Mouse (Mus musculus): ENCODE measurements around the gene Eef1b2.
"Not testable (repeated sequence)": the region's sequence is repeated elsewhere in the genome, so short reads cannot be mapped to it uniquely, and the experiment has no call there.

Eef1b2 gene

DNA sequence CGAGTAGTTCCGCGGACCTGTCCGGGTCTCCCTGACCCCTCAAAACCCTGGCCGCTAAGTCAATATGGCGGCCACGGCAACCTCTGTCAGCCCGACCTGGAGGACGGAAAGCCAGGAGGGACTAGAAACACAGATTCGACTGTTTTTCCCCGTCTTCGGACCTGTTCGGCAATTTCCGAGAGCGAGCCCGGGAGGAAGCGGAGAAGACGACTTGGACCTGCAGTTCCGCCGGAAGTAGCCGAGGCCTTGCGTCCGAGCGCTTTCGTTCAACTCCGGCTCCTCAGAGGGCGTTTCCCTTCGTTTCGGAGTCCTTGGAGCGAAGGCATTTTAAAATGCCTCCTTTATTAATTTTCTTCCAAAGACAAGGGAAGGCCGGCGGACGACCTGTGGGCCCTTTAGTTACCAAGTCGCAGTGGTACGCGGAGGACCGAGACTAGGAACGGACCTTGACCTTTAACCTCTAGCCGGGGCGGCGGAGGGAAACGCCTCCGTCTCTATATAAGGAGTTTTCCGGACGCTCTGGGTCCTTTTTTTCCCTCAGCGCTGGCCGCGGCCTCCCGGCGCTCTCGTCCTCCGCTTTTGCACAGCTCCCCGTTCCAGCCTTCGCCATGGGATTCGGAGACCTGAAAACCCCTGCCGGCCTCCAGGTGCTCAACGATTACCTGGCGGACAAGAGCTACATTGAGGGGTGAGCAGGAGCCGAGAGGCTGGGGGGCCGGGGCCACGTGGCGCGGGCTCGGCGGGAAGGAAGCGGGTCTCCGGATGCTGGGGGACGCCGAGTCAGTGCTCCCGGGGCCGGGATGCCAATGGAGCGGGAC, at the start of gene Eef1b2, which contains the start of gene Ndufs1:
Gene Eef1b2, plus strand, starts transcription at position 222 of the 818 bp plus-strand sequence.
Gene Ndufs1, minus strand, starts transcription at position 230 of the 818 bp plus-strand sequence.
- DNase-seq = peak; percentile 99

DNA sequence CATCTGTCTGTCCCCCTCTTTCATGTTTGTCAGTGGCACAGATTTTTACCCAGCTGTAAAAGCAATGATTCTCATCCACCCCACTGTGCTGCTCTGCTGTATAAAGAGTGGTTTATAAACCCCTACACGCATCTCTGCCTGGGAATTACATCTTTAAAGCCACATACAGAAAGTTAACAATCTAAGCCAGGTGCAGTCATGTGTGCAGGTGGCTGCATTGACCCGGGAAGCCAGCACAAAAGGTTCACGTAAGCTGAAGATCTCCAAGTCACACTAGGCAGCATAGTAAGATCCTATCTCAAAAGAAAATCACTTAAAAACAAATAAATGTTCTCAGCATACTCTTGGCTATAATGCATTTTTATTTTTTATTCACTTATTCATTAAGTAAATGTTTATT, 47.4 kb upstream of the Eef1b2 start:
- DNase-seq = no peak

DNA sequence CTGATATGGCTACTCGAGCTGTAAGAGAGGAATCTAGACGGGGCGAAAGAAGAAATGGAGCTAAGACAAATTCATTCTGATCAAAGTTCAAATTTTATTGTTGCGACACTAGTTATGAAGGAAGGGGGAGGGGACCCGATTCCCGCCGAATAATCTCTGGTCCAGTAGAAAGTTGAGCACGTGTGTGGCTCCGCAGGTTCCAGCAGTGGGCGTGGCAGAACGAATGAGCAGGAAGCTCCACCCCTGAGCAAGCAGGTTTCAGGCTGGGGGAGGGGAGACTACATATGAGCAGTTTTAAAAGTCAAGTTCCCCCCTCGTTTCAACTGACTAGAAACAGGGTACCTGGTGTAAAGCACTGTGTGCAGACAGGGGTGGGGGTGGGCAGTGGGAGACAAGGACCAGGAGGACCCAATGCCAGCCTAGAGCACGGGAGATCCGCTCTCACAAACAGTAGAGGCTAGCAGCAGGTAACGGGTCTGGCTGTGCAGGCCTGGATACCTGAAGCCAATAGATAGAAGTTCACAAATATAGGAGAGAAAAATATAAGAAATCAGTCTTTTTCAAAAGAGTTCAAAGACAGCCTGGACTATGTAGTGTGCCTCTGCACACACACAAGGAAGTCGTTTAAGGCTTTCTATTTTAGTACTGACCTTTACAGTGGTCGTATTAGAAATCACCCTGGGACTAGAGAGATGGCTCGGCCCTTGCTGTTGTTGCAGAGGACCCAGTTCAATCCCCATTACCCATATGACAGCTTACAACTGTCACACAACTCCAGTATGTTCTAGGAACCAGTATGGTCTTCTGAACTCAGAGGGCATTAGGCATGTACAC, 46.6 kb upstream of the Eef1b2 start:
- peak; percentile 25 for DNase-seq

DNA sequence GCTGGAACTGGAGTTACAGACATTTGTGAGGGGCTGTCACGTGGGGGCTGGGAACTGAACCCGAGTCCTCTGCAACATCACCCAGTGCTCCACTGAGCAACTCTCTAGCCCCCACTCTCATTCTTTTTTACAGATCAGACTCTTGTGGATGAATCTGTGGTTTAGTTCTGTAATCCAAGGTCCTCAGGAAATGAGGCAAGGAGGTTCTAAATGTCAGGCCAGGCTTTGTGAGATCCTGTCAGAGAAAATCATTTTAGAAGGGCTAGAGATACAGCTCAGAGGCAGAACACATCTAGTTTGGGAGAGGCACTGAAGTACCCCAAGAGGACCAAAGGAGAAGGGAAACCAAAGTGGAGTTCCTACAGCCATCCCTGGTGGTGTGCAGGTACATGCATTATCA, 45.7 kb upstream of the Eef1b2 start:
- DNase-seq = no peak

DNA sequence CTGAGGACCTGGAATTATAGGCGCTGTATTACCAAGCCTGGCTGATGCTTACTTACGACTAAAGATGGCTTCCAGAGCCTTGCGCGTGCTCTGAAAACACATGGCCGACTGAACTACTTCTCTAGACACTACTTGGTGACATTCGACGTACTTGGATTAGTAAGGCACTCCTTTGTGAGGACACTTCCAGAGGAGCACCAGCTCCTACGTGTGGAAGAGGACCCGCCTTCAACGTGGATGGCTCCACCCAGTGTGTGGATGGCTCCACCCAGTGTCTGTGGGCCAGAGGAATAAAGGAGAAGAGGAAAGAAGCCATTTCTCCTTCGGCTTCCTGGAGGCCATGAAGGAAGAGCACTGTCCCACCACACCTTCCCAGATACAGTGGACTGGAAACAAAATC, 44.9 kb upstream of the Eef1b2 start:
- DNase-seq = no peak

DNA sequence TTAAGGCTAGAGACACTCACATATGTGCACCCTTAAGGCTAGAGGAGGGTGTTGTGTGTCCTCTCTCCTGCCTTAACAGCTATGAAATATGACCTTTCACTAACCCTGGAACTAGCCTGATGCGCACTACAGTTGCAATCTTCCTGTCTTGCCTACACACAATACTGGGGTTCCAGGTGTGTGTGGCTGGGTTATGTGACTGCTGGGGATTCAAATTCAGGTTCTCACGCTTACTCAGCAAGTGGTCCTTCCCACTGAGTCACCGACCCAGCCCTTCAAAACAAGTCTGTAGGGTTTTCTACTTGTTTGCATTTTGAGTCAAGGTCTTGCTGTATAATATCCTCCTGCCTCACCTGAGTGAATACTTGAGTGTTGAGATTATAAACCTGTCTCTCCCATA, 42.1 kb upstream of the Eef1b2 start:
- DNase-seq = no peak

DNA sequence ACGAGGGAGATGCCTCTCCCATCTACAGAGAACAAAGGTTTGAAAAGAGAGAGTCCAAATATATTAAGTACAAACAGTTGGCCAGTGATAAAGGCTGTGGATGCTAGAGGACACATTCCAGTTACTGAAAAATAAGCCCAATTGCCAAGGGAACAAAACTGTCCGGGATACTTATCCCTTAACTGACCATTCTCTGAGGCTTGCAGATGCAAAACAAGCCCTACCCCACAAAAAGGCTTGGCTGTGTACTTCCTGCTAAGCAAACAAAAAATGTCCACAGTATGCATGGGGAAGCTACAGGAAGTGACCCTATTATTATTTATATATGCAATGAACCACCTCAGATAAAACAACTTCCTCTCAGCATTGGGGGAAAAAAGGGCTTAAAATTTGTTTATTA, 38.7 kb upstream of the Eef1b2 start:
- no peak for DNase-seq

DNA sequence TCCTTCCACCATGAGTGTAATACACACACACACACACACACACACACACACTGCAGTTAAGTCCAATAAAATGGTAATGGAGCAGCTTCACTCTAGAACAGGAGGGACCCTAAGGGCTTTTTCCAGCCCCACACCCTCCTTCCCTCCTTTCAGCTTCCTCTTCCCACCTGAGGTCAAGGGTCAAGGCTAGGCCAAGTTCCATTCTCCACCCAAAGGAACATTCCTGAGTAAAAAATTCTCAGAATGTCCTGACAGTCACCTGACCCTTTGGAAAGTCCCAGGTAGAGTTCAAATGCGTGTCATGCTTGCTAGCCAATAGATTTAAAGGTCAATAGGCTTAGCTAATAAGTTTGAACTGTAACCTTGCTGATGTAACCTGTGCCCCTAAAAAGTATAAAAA, 38.0 kb upstream of the Eef1b2 start:
- not testable (repeated sequence) for DNase-seq

DNA sequence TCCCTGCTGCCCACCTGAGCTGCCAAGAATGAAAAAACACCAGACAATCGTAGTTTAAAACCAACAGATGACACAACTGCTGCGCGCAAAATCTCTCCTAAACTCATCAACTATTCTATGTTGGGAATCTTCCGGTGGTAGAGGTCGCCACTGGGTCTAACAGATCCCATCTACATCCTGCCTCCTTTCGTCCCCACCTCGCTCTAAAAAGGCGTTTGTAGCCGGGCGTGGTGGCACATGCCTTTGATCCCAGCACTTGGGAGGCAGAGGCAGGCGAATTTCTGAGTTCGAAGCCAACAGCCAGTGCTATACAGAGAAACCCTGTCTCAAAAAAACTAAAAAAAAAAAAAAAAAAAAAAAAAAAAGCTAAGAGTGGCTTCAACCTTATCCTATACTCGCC, 36.4 kb upstream of the Eef1b2 start:
- DNase-seq = no peak

DNA sequence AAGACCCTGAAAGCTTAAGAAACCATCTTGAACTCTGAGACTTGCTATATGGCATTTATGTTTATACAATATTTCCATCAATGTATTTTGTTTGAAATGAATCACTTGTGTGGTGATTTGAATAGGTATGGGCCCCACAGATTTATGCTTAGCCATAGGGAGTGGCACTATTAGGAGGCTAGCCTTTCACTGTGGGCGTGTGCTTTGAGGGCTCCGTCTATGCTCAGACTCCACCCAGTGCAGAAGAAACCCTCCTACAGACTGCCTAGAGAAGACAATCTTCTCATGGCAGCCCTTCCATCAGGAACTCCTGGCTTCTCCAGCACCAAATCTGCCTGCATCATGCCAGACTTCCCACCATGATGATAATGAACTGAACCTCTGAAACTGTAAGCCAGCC, 8.0 kb upstream of the Eef1b2 start:
- no peak for DNase-seq

DNA sequence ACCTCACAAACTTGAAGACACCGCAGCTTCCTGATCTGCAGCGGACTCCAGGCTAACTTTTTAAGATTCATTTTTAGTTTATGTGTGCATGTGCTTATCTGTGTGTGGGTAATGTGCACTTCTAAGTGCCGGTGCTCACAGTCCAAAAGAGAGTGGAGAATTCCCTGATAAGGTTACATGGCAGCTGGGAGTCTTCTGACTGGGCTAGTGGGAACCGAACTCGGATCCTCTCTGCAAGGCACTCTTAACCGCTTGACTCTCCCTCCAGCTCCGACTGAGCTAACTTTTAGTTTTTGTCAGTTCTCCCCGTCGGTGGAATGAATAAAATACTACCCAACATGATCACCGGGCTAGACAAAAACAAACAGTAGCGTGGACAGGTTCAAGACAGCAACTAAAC, 772 bp upstream of the Eef1b2 start:
- peak; percentile 22 for DNase-seq

DNA sequence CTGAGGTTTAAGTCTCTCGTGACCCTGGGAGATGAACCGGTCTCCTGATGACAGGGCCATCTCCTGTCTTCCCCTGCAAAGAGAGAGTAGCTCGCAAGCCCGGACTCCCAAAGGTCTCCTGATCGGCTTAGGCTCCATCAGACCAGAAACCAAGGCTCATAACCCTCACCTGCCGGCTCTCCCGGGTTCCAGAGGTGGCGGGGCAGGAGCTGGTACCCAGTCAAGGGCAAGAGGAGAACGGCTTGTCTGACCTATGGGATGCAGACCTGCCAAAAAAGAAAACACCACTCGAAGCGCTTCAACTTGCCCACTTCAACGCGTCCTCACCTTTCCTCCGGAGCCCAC, 394 bp upstream of the Eef1b2 start:
- no peak for DNase-seq

DNA sequence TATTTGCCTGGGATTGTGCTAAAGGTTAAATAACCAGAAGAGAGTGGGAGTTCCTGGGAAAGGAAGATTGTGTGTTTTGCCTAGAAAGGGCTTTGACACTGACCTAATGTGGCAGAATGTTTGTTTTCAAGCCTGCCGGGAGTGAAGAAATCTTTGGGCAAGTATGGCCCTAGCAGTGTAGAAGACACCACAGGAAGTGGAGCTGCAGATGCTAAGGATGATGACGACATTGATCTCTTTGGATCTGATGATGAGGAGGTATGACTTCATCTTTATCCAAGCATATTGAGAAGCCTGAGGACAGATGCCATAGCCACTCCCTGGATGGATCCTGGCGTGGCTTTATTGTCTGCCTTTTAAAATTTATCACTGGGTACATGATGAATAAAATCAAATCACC, 1.7 kb downstream of the Eef1b2 start:
- DNase-seq = no peak

DNA sequence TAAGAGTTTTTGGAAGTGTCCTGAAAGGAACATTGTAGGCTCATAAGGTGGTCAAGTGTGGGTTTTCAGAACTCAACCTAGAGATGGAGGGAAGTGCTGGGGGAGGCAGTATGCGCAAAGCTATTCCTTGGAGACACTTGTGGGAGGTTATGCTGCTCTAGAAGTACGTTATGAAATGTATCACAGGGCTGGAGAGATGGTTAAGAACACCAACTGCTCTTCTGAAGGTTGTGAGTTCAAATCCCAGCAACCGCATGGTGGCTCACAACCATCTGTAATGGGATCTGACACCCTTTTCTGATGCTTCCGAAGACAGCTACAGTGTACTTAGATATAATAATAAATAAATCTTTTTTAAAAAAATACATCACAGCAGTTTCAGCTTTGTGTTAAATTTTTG, 3.5 kb downstream of the Eef1b2 start:
- no peak for DNase-seq

DNA sequence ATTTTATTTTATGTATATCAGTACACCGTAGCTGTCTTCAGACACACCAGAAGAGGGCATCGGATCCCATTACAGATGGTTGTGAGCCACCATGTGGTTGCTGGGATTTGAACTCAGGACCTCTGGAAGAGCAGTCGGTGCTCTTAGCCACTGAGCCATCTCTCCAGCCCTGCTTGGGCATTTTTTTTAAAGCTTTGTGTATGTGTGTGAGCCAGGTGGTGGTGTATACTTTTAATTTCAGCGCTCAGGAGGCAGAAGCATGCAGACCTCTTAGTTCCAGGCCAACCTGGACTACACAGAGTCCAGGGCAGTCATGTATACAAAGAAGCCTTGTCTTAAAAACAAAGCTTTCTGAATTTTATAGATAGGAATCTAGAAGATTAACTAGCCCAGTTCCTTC, 4.0 kb downstream of the Eef1b2 start:
- not testable (repeated sequence) for DNase-seq

DNA sequence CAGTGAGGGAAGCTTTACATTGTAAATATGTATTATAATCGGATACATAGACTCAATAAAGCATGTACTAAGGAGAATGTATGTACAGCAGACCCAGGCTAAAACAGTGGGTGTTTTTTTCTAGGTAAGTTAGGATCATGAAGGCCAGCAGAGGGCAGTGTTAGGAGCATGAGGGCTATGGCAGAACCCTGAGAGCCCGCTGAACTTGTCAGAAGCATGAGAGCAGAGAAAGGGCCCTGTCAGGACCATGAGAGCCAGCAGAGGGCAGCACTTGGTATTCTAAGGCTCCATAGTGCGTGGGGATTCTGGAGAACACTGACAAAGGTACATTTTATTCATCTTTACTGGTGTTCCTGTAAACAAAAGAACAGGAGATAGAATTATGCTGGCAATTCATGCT, 4.4 kb downstream of the Eef1b2 start:
- DNase-seq = peak; percentile 94

DNA sequence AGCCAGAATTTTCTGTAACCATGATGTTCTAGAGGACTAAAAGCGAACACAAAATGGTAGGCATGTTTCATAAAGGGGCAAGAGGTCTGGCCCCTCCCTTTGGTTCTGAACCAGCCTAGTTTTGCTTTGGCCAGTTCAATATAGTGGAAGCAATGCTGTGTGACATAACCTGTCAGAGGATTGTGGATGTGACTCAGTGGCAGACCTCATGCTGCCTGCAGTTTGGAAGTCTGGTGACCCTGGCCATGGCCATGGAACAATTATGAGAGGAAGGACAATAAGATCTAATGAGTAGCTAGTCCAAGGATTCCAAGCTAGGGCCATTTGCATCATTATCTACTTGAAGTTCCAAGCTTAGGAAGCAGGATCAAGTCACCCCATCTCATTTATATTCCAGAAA, 4.9 kb downstream of the Eef1b2 start:
- DNase-seq = no peak

DNA sequence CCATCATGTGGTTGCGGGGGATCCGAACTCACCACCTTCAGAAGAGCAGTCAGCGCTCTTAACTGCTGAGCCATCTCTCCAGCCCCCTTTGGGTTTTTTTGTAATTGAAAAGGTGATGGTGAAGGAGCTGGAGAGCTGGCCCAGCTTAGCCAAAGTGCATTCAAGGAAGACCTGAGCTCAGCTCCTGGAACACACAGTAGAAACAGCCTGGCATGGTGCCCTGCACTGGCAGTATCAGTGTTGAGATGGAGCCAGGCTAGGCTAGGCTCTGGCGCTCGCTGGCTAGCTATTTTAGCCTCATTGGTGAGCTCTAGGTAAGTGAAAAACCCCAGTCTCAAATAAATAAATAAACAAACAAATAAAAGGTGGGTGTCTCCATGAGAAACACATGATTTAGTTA, 5.6 kb downstream of the Eef1b2 start:
- peak; percentile 49 for DNase-seq

DNA sequence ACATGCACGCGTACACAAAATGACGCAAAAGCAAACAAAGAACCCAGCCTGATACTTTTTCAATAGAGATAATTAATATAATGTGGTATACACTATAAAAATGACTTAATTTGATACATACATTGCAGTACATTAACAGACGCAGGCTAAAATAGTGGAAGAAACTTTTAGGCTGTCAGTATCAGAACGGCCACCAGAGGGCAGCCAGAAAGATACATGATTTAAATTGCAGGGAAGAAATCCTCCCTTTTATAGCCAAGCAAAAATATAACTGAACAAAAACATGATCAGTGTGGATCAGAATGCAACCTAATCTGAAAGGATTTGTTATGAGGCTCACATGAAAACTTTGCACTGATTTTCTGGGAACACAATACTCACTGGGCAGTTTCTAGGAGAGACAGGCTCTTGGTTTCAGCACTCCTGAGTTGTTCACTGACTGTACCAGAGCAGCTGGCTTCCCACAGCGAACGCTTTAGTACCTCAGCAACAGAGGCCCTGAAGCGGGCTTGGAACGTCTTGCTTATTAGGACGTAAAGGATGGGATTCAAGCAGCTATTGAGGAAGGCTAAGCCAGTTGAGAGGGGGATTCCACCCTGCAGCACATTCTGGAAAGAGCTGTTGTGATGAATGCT, 6.1 kb downstream of the Eef1b2 start:
- DNase-seq = peak; percentile 54

DNA sequence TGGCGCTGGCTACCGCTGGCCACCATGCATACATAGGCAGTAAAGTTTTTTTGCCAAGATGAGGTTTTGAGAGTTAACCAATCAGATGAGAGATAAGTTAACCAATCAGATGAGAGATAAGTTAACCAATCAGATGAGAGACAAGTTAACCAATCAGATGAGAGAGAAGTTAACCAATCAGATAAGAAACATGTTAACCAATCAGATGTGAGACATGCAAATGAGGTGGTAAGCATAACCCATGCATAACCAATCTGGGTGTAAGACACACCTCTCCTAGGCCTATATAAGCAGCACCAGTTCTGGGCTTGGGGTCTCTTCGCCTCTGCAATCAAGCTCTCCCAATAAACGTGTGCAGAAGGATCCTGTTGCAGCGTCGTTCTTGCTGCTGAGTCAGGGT, 8.8 kb downstream of the Eef1b2 start:
- not testable (repeated sequence) for DNase-seq

DNA sequence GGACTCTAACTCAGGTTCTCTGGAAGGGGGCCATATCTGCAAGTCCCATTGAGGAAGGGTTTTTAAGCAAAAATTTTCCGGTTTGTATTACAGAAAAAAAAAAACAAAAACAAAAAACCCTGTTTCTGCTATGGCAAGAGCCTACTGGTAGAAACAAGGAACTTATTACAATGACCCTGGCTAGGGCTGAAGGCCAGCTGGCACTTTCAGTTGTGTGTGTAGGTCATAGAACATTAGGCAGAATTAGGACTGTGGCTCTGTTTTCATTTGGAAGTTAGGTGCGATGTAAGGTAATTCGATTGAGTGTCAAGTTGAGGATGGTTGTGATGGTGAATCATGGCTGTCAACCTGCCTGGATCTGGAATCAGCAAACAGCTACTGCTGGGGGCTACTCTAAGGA, 11.9 kb downstream of the Eef1b2 start:
- no peak for DNase-seq

DNA sequence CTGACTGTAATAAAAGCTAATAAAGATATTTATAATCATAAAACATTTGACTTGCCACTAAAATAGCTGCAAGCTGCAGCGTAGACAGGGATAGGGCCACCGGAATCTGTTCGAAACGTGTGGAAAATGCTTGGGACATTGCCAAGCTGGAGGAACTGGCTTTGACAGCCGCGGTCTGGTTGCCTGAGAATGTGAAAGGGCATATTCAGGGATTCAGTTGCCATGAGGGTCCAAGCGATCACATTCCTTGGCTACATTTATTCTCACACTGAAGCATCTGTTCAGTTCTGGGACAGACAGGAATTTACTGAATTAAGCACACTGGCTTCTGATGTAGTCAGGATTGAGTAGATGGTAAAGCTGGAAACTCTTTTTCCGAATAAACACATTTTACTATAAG, 14.2 kb downstream of the Eef1b2 start:
- peak; percentile 58 for DNase-seq

DNA sequence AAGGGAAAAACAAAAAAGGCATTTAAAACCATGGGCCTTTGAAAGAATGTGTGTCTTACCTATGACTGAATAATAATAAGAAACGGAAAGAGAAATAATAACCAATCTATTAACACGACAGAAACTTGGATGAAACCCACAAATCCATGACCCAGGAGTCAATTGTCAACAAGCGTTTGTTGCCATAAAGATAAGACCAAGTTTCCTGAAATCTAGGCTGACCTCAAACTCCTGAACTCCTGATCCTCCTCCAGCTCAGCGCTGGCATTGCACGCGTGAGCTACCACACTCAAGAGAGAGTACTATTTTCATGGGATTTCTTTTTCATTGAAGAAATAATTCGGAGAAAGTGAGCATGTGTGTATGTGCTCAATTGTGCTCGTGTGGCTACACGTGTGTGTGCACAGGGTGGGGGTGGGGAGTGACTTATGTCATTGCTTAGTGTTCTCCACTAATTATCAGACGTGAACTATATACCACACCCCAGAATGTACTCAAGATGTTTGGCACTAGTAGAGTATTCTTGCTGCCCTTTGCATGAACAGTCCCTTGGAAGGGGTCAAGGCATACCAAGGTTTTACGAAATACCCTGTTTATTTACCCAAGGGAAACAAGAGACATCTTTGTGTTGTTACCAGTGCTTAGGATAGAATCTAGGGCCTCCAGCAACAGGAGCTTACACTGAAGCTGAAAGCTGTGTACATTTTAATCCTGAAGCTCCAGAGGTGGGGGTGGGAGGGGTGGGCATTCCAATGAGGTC, 15.9 kb downstream of the Eef1b2 start:
- peak; percentile 10 for DNase-seq

Data from kidney, postnatal 14 days (tissue).